ENCODE assay signal across 8 mouse cellular contexts in the genomic region with DNA sequence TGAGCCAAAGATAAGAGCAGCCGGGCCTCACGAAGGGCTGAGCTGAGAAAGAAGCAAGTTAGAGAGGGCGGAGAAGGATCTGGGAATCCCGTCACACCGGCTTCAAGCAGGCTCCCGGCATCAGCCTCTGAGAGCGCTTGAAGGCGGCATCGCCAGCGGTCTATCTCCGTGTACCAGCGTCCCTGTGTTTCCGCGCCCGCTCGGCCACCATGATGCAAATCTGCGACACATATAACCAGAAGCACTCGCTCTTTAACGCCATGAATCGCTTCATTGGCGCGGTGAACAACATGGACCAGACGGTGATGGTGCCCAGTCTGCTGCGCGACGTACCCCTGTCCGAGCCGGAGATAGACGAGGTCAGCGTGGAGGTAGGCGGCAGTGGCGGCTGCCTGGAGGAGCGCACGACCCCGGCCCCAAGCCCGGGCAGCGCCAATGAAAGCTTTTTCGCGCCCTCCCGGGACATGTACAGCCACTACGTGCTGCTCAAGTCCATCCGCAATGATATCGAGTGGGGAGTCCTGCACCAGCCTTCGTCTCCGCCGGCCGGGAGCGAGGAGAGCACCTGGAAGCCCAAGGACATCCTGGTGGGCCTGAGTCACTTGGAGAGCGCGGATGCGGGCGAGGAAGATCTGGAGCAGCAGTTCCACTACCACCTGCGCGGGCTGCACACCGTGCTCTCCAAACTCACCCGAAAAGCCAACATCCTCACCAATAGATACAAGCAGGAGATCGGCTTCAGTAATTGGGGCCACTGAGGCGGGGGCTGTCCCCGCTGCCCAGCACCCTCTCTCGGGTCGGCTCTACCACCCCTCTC. TPM values are rescaled to one million over a fixed set of nuclear protein-coding genes. Genes with fewer than 3 reads are reported as not detected.
DNase-seq lines count a peak whose midpoint lies in the region; ATAC-seq lines count a peak whose summit lies in the region.

No protein-coding gene starts in this region.

- no peak for ATAC-seq in kidney, embryonic 16.5 days (ENCODE audit: low FRiP score, low TSS enrichment)
- ATAC-seq in liver, embryonic 12.5 days, result peak; percentile 1; the same call in 1 of the 2 replicates

- H3K27me3 ChIP-seq in heart, embryonic 10.5 days (ENCODE audit: insufficient read depth, poor library complexity, severe bottlenecking), result peaks cover 8% of the 10 kb centered on the region; the same call in 1 of the 2 replicates
- H3K27me3 ChIP-seq in kidney, embryonic 16.5 days (ENCODE audit: insufficient read depth, low read length), result peaks cover 5% of the 10 kb centered on the region
- no peaks in the 10 kb centered on the region for H3K27me3 ChIP-seq in liver, embryonic 12.5 days (replicated peaks)

- no peaks in the 10 kb centered on the region for H3K36me3 ChIP-seq in heart, embryonic 10.5 days
- no peaks in the 10 kb centered on the region for H3K36me3 ChIP-seq in kidney, embryonic 16.5 days (ENCODE audit: insufficient read depth, low read length)
- no peaks in the 10 kb centered on the region for H3K36me3 ChIP-seq in liver, embryonic 12.5 days

- 13% methylated on average over 61 of the region's 61 CpGs for WGBS in heart, embryonic 10.5 days
- 19% methylated on average over 61 of the region's 61 CpGs for WGBS in kidney, embryonic 16.5 days
- 8% methylated on average over 60 of the region's 61 CpGs for WGBS in liver, embryonic 12.5 days (ENCODE audit: insufficient replicate concordance)

- no peaks in the 10 kb centered on the region for H3K9me3 ChIP-seq in heart, embryonic 10.5 days
- H3K9me3 ChIP-seq in kidney, embryonic 16.5 days (ENCODE audit: low read length), result no peaks in the 10 kb centered on the region
- H3K9me3 ChIP-seq in liver, embryonic 12.5 days (replicated peaks), result no peaks in the 10 kb centered on the region

- peak overlapping the region; percentile 64 for H3K4me3 ChIP-seq in heart, embryonic 10.5 days
- H3K4me3 ChIP-seq in kidney, embryonic 16.5 days (ENCODE audit: low read length), result peak overlapping the region; percentile 60
- peak overlapping the region; percentile 72 for H3K4me3 ChIP-seq in liver, embryonic 12.5 days

- H3K27ac ChIP-seq in heart, embryonic 10.5 days, result peak overlapping the region; percentile 87
- H3K27ac ChIP-seq in kidney, embryonic 16.5 days (ENCODE audit: low read length), result peak overlapping the region; percentile 84
- peak overlapping the region; percentile 90 for H3K27ac ChIP-seq in liver, embryonic 12.5 days

- H3K4me1 ChIP-seq in heart, embryonic 10.5 days, result no peaks in the 10 kb centered on the region
- peaks cover 9% of the 10 kb centered on the region; the same call in 1 of the 2 replicates for H3K4me1 ChIP-seq in kidney, embryonic 16.5 days (ENCODE audit: insufficient read depth, low read length)
- H3K4me1 ChIP-seq in liver, embryonic 12.5 days, result peaks cover 36% of the 10 kb centered on the region

- DNase-seq in urinary bladder, adult 2 months (ENCODE audit: low spot score), result peak; percentile 34
- DNase-seq in urinary bladder, postnatal 4 days (ENCODE audit: low spot score in 2 of 2), result no peak
- peak; percentile 48 for DNase-seq in embryo, embryonic 10.5 days (ENCODE audit: low spot score)
- DNase-seq in heart, embryonic 10.5 days (ENCODE audit: low spot score), result peak; percentile 75
- DNase-seq in retina, embryonic 14.5 days (ENCODE audit: low spot score), result peak; percentile 34
- peak; percentile 17 to 26 for DNase-seq in thymus, postnatal 36 days

- H3K4me2 ChIP-seq in kidney, embryonic 16.5 days (replicated peaks; ENCODE audit: low read depth, low read length), result peak overlapping the region; percentile 64
- peak overlapping the region; percentile 76 for H3K4me2 ChIP-seq in liver, embryonic 12.5 days

- peak overlapping the region; percentile 76 for H3K9ac ChIP-seq in kidney, embryonic 16.5 days (replicated peaks; ENCODE audit: low read length)
- H3K9ac ChIP-seq in liver, embryonic 12.5 days, result peak overlapping the region; percentile 85

RNA-seq across cellular contexts. Expression of gene Mid1ip1, which starts 3.4 kb away (rescaled TPM):
- polyA plus RNA-seq in urinary bladder, adult 2 months (2012; rRNA removed), result 59.4 and 64.1 TPM in 2 replicates
- polyA plus RNA-seq in heart, embryonic 10.5 days (2016; fragmentation: Nextera tagmentation; extraction: Ambion mirVana), result 30.8 and 39.9 TPM in 2 replicates
- 49.4 and 58.3 TPM in 2 replicates for polyA plus RNA-seq in kidney, embryonic 16.5 days (2015; fragmentation: Nextera tagmentation; extraction: Ambion mirVana)
- polyA plus RNA-seq in liver, embryonic 12.5 days (2016; fragmentation: Nextera tagmentation; extraction: Ambion mirVana), result 39.7 and 43.0 TPM in 2 replicates

Comparison
In these comparisons a context has a peak if more than half of its experiments do, and no peak if none do; other contexts are left out.
1. DNase-seq: peak in urinary bladder, adult 2 months (single experiment), embryo, embryonic 10.5 days (single experiment), heart, embryonic 10.5 days (single experiment), retina, embryonic 14.5 days (single experiment) and thymus, postnatal 36 days (2 of 2); none in urinary bladder, postnatal 4 days (0 of 2).
2. Peak in every context shown above with its lines, with median percentiles within 50 percentile points of each other: H3K27ac ChIP-seq and H3K4me3 ChIP-seq.